Mouse (Mus musculus): ENCODE results near the gene Sec14l3. TPM values are rescaled to one million over a fixed set of nuclear protein-coding genes. Genes with fewer than 3 reads are reported as not detected.
"Not testable (repeated sequence)": the region's sequence is repeated elsewhere in the genome, so short reads cannot be mapped to it uniquely, and the experiment has no call there.

Gene Sec14l3
- not detected in 2 replicates for polyA plus RNA-seq (2012; rRNA removed)

GRCm38 (mm10) chr11:4064627-4065122, at the start of gene Sec14l3:
Gene Sec14l3, plus strand, starts transcription at chr11:4064841.
- no peak for DNase-seq (ENCODE audit: low spot score)

GRCm38 (mm10) chr11:4015796-4016195, 48.8 kb upstream of the Sec14l3 start:
- DNase-seq (ENCODE audit: low spot score) = not testable (repeated sequence)

GRCm38 (mm10) chr11:4022111-4022510, 42.5 kb upstream of the Sec14l3 start:
- DNase-seq (ENCODE audit: low spot score) = not testable (repeated sequence)

- no peak for DNase-seq (ENCODE audit: low spot score)
These were observed 41.3 kb upstream of the Sec14l3 start for GRCm38 (mm10) chr11:4023321-4023720.

- no peak for DNase-seq (ENCODE audit: low spot score)
These were observed 37.6 kb upstream of the Sec14l3 start for GRCm38 (mm10) chr11:4027066-4027465.

- no peak for DNase-seq (ENCODE audit: low spot score)
These were observed 36.9 kb upstream of the Sec14l3 start for GRCm38 (mm10) chr11:4027561-4028334.

GRCm38 (mm10) chr11:4029343-4029742, 35.3 kb upstream of the Sec14l3 start:
- no peak for DNase-seq (ENCODE audit: low spot score)

GRCm38 (mm10) chr11:4031126-4031941, 33.3 kb upstream of the Sec14l3 start, which contains the start of gene Sec14l4:
Gene Sec14l4, plus strand, starts transcription at chr11:4031462.
- DNase-seq (ENCODE audit: low spot score) = no peak

GRCm38 (mm10) chr11:4031961-4032360, 32.7 kb upstream of the Sec14l3 start:
- DNase-seq (ENCODE audit: low spot score) = no peak

- no peak for DNase-seq (ENCODE audit: low spot score)
These were observed 31.2 kb upstream of the Sec14l3 start for GRCm38 (mm10) chr11:4033471-4033870.

- no peak for DNase-seq (ENCODE audit: low spot score)
These were observed 30.5 kb upstream of the Sec14l3 start for GRCm38 (mm10) chr11:4034169-4034568.

- DNase-seq (ENCODE audit: low spot score) = no peak
These were observed 29.3 kb upstream of the Sec14l3 start for GRCm38 (mm10) chr11:4035116-4035892.

GRCm38 (mm10) chr11:4035916-4036315, 28.7 kb upstream of the Sec14l3 start:
- no peak for DNase-seq (ENCODE audit: low spot score)

GRCm38 (mm10) chr11:4036365-4037084, 28.1 kb upstream of the Sec14l3 start:
- DNase-seq (ENCODE audit: low spot score) = no peak

GRCm38 (mm10) chr11:4039951-4040350, 24.7 kb upstream of the Sec14l3 start:
- no peak for DNase-seq (ENCODE audit: low spot score)

- DNase-seq (ENCODE audit: low spot score) = no peak
These were observed 23.5 kb upstream of the Sec14l3 start for GRCm38 (mm10) chr11:4041123-4041625.

GRCm38 (mm10) chr11:4043081-4043480, 21.6 kb upstream of the Sec14l3 start:
- DNase-seq (ENCODE audit: low spot score) = no peak

GRCm38 (mm10) chr11:4046526-4046925, 18.1 kb upstream of the Sec14l3 start:
- no peak for DNase-seq (ENCODE audit: low spot score)

- no peak for DNase-seq (ENCODE audit: low spot score)
These were observed 16.9 kb upstream of the Sec14l3 start for GRCm38 (mm10) chr11:4047766-4048165.

GRCm38 (mm10) chr11:4048438-4048837, 16.2 kb upstream of the Sec14l3 start:
- DNase-seq (ENCODE audit: low spot score) = no peak

- DNase-seq (ENCODE audit: low spot score) = peak; percentile 38
These were observed 11.1 kb upstream of the Sec14l3 start for GRCm38 (mm10) chr11:4053586-4053985.
